Mouse (Mus musculus): ENCODE measurements at regions not wholly inside any gene's neighbourhood (a gene's known extent, or its start where the extent isn't known, plus 50 kb on each side); places are given as distances from the start of the nearest gene placed in this dataset.

DNA sequence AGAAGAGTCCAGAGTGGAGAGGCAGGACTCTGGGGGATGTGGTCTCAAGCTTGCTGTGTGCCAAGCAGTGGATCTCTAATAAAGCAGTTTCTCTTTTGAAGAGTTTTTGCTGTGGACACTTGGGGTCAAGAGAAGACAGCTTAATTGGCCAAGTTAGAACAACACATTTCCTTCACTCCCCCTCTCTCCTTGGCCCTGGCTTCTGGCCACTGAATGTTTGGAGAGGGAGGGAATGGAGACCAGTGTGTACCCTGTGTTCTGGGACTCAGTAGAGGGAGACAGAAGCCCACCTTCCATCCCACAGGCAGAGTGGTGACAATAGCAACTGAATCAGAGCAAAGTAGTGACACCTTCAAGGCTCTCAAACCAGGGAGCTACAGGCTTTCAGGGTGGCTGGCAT is 77.3 kb upstream of the Kcnd3 start:
- no peak for DNase-seq (ENCODE audit: inconsistent age in 2 of 2, low spot score in 1 of 2)

DNA sequence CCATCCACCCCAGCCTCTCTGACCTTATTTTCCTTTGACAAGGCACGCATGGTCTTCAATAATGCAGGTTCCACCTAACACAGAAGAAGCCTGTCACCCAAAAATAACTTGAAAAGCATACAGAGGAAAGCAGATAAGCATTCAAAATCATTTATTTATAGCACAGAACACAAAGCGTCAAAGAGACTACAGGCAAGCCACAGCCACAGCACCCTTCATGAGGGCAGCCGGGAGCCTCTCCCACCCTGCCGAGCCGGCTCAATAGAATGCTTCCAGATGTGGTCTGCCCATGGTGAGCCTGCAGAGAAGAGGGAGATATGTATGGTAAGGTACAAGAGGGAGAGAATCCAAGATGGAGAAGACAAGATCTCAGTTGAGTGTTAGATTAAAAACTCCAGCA is 76.7 kb upstream of the Kcnd3 start:
- no peak for DNase-seq (ENCODE audit: inconsistent age in 2 of 2, low spot score in 1 of 2)

- no peak for DNase-seq (ENCODE audit: inconsistent age in 2 of 2, low spot score in 1 of 2)
Observed at GRCm38 (mm10) chr3:105375820-105376219, 76.3 kb upstream of the Kcnd3 start.

- no peak for DNase-seq (ENCODE audit: inconsistent age in 2 of 2, low spot score in 1 of 2)
Observed at GRCm38 (mm10) chr3:105376346-105376745, 75.8 kb upstream of the Kcnd3 start.

- no peak for DNase-seq (ENCODE audit: inconsistent age in 2 of 2, low spot score in 1 of 2)
Observed at GRCm38 (mm10) chr3:105380818-105381217, 71.3 kb upstream of the Kcnd3 start.

DNA sequence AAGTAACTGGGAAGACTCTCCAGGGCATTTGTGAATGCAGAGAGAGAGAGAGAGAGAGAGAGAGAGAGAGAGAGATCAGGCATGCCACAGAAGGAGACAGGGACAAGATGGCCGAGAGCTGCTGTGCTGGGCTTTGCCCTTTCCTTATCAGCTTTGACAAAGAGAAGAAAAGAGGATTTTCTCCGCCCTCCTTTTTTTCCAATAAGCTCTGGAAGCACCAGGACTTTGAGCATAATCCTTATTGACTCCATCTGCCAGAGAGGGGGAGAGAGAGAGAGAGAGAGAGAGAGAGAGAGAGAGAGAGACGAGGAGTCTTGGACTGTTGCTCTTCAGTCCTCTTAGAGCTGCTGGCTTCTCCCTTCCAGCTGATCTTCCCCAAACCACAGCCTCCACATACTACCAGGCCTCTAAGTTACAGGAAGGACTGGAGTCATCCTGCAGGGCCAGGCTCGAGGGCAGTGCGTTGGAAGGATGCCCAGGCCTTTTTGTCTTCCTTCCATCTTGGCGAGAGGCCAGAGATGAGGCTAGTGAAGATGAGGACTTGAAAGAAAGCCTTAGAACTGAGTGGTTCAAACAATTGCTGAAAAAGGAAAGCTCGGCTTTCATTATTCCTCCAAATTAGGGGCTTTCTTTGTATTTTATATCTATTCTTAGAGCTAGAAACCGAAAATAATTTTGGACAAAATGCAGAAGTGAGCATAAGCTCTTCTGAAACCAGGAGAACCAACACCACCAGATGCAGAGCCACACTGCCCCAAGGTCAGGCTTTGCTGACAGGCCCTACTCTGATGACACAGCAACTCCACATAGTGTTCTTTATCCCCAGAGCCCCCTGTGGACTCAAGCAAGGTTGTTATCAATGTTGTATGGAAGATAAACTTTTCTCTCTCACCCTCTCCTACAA is 59.3 kb upstream of the Kcnd3 start:
- DNase-seq (ENCODE audit: inconsistent age in 2 of 2, low spot score in 1 of 2): peak; percentile 92 to 97

All from adrenal gland, adult (tissue).